Mouse (Mus musculus) cerebellum, adult 9-11 months (tissue): ENCODE data around the gene Ap5b1.

Experiments used
- DNase-seq: peaks from one replicate; pipeline ENCODE4 v3.0.0; 2022

Gene Ap5b1

GRCm38 (mm10) chr19:5568470-5569140, 780 bp downstream of the Ap5b1 start:
- peak; percentile 86 for DNase-seq

DNA sequence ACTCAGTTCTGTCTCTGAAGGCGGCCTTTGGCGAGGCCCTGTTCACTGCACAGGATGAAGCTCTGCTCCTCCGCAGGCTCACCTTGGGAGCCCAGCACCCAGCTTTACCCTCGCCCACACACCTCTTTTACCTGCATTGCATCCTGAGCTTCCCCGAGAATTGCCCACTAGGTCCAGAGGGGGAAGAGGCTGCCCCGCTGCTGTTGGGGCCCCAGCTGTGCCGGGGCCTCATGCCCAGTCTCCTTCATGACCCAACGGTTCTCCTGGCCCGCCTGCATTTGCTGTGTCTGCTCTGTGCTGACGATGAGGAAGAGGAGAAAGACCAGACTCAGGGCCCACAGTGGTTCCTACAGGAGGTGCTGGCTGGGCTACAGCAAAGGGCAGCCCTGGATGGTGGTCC, 1.7 kb downstream of the Ap5b1 start:
- DNase-seq, result no peak

DNA sequence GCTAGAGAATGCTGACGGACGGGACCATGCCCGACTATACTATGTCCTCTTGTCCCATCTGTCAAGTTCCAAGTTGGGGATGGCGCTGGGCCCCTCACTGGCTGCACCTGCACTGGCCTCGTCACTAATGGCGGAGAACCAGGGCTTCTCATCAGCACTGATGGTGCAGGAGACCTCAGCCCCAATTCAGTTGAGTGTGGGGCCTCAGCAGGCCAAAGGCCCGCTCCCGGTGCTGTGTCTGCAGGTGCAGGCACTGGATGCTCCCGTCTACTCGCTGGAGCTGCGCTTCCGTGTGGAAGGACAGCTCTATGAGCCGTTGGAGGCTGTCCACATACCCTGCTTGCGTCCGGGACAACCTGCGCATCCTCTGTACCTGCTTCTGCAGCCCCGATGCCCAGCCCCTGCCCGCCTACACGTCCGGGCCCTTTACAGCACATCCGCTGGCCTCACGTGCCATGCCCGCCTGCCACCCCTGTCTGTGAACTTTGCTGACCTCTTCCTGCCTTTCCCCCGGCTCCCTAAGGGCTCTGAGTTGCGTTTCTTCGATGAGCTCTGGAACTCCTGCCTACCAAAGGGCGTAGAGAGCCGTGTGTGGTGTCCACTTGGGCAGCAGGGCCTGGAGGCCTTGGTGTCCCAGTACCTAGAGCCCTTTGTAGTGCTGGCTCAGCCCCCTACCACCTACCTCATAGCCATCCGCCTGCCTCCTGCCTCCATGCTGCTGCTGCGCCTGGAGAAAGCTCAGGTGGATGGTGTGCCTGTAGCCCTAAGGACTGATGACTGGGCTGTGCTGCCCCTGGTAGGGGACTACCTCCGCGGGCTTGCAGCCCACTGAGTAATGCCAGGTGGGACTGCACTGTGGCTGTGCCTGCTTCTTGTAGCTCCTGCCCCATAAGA, 2.8 kb downstream of the Ap5b1 start:
- DNase-seq, result no peak

DNA sequence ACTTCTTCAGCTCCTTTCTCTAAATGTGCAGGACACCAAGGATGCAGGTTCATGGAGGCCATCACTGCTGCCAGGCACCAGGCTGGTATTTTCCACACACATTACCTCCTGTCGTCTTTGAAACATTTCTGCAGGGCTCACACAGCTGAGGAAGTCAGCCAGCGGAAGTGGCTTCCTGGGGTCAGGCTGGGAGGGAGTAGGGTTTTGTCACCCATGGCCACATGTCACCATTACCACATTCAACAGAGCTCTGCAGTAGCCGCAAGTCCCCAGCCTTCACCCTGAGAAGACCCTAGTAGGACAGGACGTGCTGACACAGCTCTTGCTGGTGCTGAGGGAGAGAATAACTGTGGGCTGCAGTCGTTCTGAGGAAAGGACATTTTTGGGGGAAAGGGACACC, 4.0 kb downstream of the Ap5b1 start:
- no peak for DNase-seq

- no peak for DNase-seq
Observed at GRCm38 (mm10) chr19:5572331-5573125, 4.7 kb downstream of the Ap5b1 start.

GRCm38 (mm10) chr19:5575336-5575735, 7.5 kb downstream of the Ap5b1 start:
- no peak for DNase-seq

- DNase-seq, result no peak
Observed at GRCm38 (mm10) chr19:5579971-5580370, 12.1 kb downstream of the Ap5b1 start.

DNA sequence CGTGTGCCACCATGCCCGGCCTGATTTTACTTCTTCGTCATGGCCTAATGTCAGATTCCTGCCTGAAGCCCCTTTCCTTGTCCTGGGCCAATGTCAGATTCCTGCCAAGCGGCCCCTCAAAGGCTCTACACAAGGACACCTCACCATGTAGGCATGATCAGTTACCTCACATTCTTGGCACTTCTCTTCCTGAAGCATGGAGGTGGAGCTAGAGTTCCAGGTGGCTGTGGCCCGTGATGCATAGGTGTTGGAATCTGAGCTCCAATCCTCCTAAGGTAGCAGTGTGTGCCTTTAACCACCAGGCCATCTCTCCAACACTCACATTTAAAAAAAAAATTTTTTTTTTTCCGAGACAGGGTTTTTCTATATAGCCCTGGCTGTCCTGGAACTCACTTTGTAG, 13.0 kb downstream of the Ap5b1 start:
- no peak for DNase-seq

GRCm38 (mm10) chr19:5581995-5582394, 14.2 kb downstream of the Ap5b1 start:
- no peak for DNase-seq

- no peak for DNase-seq
Observed at GRCm38 (mm10) chr19:5589159-5589558, 21.3 kb downstream of the Ap5b1 start.

DNA sequence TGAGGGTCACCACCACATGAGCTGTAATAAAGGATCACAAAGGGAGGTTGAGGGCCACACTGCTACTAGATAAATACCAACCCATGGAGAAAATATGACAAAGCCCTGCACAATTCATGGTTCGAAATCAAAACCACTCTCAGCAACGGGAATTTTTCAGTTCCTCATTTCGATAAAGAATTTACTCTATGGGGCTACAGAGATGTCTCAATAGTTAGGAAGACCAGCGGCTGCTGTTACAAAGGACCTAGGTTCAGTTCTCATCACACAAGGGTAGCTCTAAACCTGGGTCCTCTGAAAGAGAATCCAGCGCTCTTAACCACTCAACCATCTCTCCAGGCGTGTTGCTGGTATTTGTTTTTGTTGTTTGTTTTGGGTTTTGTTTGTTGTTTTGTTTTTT, 24.1 kb downstream of the Ap5b1 start:
- DNase-seq, result no peak

DNA sequence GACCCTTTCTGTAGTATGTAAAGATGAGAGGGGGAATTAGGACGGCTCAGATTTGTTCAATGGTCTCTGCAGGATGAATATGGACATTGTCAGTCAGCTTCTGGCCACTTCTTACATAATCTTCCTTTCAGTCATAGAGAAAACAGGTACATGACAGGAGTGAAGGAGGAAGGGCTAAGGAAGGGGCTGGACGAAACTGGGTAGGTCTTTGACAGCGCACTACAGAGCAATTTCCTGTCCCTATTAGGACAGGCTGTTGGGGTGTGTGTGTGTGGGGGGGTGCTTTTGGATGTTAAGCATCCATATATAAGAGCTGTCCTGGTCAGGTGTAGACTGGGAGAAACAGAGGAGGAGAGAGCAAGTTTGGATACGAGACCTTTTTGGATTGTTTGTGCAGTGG, 31.4 kb downstream of the Ap5b1 start:
- no peak for DNase-seq

- peak; percentile 84 for DNase-seq
Observed at GRCm38 (mm10) chr19:5601752-5602541, 34.1 kb downstream of the Ap5b1 start, which contains the start of gene Rnaseh2c. Rnaseh2c (plus strand) TSS chr19:5601873.

GRCm38 (mm10) chr19:5603664-5604063, 35.8 kb downstream of the Ap5b1 start:
- DNase-seq, result no peak

DNA sequence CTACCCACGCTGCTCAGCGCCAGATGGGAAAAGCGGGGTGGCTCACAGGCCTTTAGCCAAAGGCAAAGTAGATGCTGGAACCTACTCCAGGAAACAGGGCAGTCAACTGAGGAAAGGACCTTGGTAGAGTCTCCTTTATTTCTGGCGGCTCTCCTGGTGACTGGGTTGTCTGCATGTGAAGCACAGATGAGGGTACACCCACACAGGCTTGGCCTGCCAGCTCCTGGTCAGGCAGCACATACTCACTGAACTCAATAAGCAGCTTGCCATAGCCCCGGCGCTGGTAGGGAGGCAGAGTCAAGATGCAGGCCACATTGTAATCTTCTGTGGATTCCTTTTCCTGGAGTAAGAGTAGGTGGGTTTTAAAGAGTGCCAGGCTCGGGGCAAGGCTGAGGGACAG, 37.3 kb downstream of the Ap5b1 start:
- DNase-seq, result no peak

GRCm38 (mm10) chr19:5606196-5606595, 38.4 kb downstream of the Ap5b1 start:
- no peak for DNase-seq

DNA sequence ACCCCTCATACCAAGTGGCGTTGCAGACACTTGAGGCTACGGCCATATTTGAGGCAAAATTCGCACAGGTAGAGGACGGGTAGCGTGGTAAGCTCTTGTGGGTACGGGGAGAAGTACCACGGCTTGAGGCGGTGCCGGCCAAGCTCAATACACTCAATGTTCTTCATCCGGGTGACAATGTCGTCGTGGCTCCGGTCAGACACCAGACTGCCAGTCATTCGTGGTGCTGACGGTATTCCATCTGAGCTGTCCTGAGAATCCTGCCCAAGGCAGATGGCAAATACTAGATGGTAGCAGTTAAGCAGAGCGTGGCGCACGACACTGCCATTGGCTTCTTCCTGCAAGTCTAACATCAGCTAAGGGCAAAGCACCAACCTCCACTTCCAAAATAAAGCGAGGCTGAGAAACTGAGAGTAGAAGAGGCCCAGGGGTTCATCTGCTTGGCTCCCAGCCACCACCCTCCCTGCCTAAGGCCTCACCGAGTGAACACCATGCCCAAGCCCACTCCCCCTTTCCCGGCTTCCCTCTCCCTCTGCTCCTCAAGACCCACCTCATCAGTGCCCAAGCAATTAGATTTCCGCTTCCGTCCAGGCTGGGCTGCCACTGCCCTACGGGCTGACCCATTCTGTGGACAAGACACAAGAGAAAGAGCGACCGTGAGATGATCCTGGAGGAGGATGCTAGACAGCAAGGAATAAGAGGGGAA, 40.0 kb downstream of the Ap5b1 start:
- no peak for DNase-seq

- no peak for DNase-seq
Observed at GRCm38 (mm10) chr19:5608707-5609106, 40.9 kb downstream of the Ap5b1 start.

GRCm38 (mm10) chr19:5609171-5609546, 41.3 kb downstream of the Ap5b1 start:
- DNase-seq, result no peak

DNA sequence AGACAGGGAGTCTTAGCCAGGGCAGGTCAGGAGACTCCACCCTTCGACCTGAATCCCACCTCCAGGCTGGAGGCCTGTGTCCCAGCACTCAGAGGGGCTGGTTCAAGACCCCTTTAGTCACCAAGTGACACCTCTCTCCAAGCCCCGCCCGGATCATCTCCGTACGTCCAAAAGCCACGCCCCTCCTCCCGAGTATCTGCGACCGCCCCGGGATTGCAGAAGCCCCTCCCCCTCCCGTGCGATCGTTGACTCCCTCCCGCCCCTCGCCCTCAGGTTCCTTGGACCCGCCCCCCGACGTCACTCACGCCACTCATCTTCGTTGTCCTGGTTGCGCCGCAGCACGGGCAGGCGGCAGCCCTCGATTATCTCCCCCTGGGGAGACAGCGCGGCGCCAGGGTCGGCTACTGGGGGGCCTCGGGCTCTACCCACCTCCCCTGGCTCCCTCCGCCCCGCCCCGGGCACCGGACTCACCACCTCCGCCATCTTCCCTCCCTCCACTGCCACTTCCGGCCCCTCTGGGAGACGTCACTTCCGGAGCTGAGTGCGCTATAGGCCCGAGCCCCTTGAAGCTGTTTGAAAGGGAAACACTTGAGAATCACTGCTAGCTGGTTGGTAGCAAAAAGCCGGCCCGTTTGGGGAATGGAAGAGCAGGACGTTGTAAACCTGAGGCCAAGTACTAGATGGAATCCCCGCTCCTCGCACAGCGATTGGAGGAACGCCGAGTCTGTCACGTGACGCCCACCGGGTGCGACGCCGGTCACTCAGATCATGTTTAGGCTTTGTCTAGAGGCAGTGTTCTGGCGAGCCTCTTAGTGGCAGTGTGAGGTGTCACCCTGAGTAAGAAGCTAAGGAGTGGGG, 42.0 kb downstream of the Ap5b1 start, which contains the start of gene Kat5:
Gene Kat5 (minus strand): TSS at position 691 of the 858 bp plus-strand sequence.
- peak; percentile 94 for DNase-seq

DNA sequence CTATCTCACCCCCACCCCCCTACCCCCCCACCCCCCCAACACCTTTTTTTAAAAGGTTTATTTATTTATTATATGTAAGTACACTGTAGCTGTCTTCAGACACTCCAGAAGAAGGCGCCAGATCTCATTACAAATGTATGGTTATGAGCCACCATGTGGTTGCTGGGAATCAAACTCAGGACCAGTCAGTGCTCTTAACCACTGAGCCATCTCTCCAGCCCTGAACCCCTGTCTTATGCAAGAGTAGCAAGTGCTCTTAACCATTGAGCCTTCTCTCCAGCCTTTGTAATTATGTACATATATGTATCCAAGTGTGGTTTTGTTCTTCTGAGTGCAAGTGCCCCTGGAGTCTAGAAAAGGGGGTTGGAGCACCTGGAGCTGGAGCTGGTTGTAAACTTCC, 44.1 kb downstream of the Ap5b1 start:
- no peak for DNase-seq
